Mouse (Mus musculus): ENCODE measurements at regions not wholly inside any gene's neighbourhood (a gene's known extent, or its start where the extent isn't known, plus 50 kb on each side); places are given as distances from the start of the nearest gene placed in this dataset.

GRCm38 (mm10) chr3:52842866-52843425 is 174.1 kb downstream of the Cog6 start:
- Histone ChIP-seq H3K79me2 (replicated peaks; ENCODE audit: control insufficient read depth, insufficient read depth, low read length) (no peaks in the 10 kb centered on the region), H3K4me1 (ENCODE audit: control insufficient read depth, insufficient read depth, low read length) (peaks cover 2% of the 10 kb centered on the region), H3K9ac (ENCODE audit: low read depth, low read length) (no peak overlapping the region), H3K27me3 (ENCODE audit: control insufficient read depth, insufficient read depth, low read length) (no peaks in the 10 kb centered on the region), H3K36me3 (ENCODE audit: control insufficient read depth, insufficient read depth, low read length) (no peaks in the 10 kb centered on the region), H3K27ac (no peak overlapping the region), H3K4me3 (no peak overlapping the region)
- no peak for DNase-seq
- intact Hi-C loops (cut with DNase I), result loop anchor here (5.0 kb wide), 2 partner anchors 114 to 134 kb away; no protein-coding TSS in a partner anchor
- no peak for TF ChIP-seq POLR2A (IDR thresholded peaks at IDR 0.05; ENCODE audit: insufficient read depth, low read depth, low read length)
- TF ChIP-seq EP300 (IDR thresholded peaks at IDR 0.05; ENCODE audit: insufficient read depth, low read depth, low read length), result no peak
- no peak for TF ChIP-seq CTCF (IDR thresholded peaks at IDR 0.05)
- 80% methylated on average over 10 of the region's 10 CpGs for WGBS

GRCm38 (mm10) chr3:52840160-52840953 is 176.7 kb downstream of the Cog6 start:
- Histone ChIP-seq H3K36me3 (ENCODE audit: control insufficient read depth, insufficient read depth, low read length) (no peaks in the 10 kb centered on the region), H3K27me3 (ENCODE audit: control insufficient read depth, insufficient read depth, low read length) (no peaks in the 10 kb centered on the region), H3K9ac (ENCODE audit: low read depth, low read length) (no peak overlapping the region), H3K4me1 (ENCODE audit: control insufficient read depth, insufficient read depth, low read length) (peaks cover 2% of the 10 kb centered on the region), H3K79me2 (replicated peaks; ENCODE audit: control insufficient read depth, insufficient read depth, low read length) (no peaks in the 10 kb centered on the region), H3K27ac (no peak overlapping the region), H3K4me3 (no peak overlapping the region)
- DNase-seq, result peak in 1 of 2 experiments; percentile 26
- WGBS, result 34% methylated on average over 12 of the region's 12 CpGs
- intact Hi-C loops (cut with DNase I), result loop anchor here (5.0 kb wide), 2 partner anchors 117 to 137 kb away; no protein-coding TSS in a partner anchor
- TF ChIP-seq POLR2A (IDR thresholded peaks at IDR 0.05; ENCODE audit: insufficient read depth, low read depth, low read length) (no peak), CTCF (IDR thresholded peaks at IDR 0.05) (no peak), EP300 (IDR thresholded peaks at IDR 0.05; ENCODE audit: insufficient read depth, low read depth, low read length) (no peak)

- Histone ChIP-seq H3K27me3 (ENCODE audit: control insufficient read depth, insufficient read depth, low read length) (no peaks in the 10 kb centered on the region), H3K79me2 (replicated peaks; ENCODE audit: control insufficient read depth, insufficient read depth, low read length) (no peaks in the 10 kb centered on the region), H3K4me3 (no peak overlapping the region), H3K9ac (ENCODE audit: low read depth, low read length) (no peak overlapping the region), H3K36me3 (ENCODE audit: control insufficient read depth, insufficient read depth, low read length) (no peaks in the 10 kb centered on the region), H3K27ac (no peak overlapping the region), H3K4me1 (ENCODE audit: control insufficient read depth, insufficient read depth, low read length) (no peaks in the 10 kb centered on the region; the same call in 1 of the 2 replicates)
- TF ChIP-seq EP300 (IDR thresholded peaks at IDR 0.05; ENCODE audit: insufficient read depth, low read depth, low read length) (no peak), CTCF (IDR thresholded peaks at IDR 0.05) (no peak), POLR2A (IDR thresholded peaks at IDR 0.05; ENCODE audit: insufficient read depth, low read depth, low read length) (no peak)
- intact Hi-C loops (cut with DNase I), result no loop called here
- WGBS, result 72% methylated on average over 14 of the region's 14 CpGs
- DNase-seq, result no peak
These were observed 179.0 kb downstream of the Cog6 start for GRCm38 (mm10) chr3:52838020-52838419.

DNA sequence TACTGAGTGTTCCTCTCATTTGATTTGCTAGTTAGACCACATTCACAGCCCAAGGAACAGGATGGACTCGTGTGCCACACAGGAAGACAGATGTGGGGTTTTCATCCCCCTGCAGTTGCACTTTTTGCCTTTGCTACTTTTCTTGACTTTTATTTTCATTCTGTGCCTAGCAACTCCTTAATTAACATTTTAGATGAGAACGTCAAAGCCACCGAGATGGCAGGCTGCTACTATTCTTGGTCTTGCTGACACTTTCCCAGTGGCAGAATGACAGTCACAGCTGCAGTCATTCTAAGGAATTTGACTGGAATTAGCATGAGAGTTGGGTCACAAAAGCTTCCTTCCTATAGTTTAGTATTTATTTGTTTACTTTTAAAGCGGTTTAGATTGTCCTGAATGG is 179.5 kb downstream of the Cog6 start:
- 54% methylated on average over 4 of the region's 4 CpGs for WGBS
- DNase-seq, result no peak
- Histone ChIP-seq H3K4me3 (no peak overlapping the region), H3K27me3 (ENCODE audit: control insufficient read depth, insufficient read depth, low read length) (no peaks in the 10 kb centered on the region), H3K9ac (ENCODE audit: low read depth, low read length) (no peak overlapping the region), H3K79me2 (replicated peaks; ENCODE audit: control insufficient read depth, insufficient read depth, low read length) (no peaks in the 10 kb centered on the region), H3K4me1 (ENCODE audit: control insufficient read depth, insufficient read depth, low read length) (no peaks in the 10 kb centered on the region; the same call in 1 of the 2 replicates), H3K36me3 (ENCODE audit: control insufficient read depth, insufficient read depth, low read length) (no peaks in the 10 kb centered on the region), H3K27ac (no peak overlapping the region)
- no peak for TF ChIP-seq CTCF (IDR thresholded peaks at IDR 0.05)
- no peak for TF ChIP-seq EP300 (IDR thresholded peaks at IDR 0.05; ENCODE audit: insufficient read depth, low read depth, low read length)
- no peak for TF ChIP-seq POLR2A (IDR thresholded peaks at IDR 0.05; ENCODE audit: insufficient read depth, low read depth, low read length)
- intact Hi-C loops (cut with DNase I), result no loop called here

- intact Hi-C loops (cut with DNase I), result no loop called here
- no peak for TF ChIP-seq CTCF (IDR thresholded peaks at IDR 0.05)
- TF ChIP-seq POLR2A (IDR thresholded peaks at IDR 0.05; ENCODE audit: insufficient read depth, low read depth, low read length), result no peak
- no peak for TF ChIP-seq EP300 (IDR thresholded peaks at IDR 0.05; ENCODE audit: insufficient read depth, low read depth, low read length)
- no peak overlapping the region for H3K9ac ChIP-seq (ENCODE audit: low read depth, low read length)
- H3K27me3 ChIP-seq (ENCODE audit: control insufficient read depth, insufficient read depth, low read length), result no peaks in the 10 kb centered on the region
- no peaks in the 10 kb centered on the region for H3K36me3 ChIP-seq (ENCODE audit: control insufficient read depth, insufficient read depth, low read length)
- no peaks in the 10 kb centered on the region for H3K79me2 ChIP-seq (replicated peaks; ENCODE audit: control insufficient read depth, insufficient read depth, low read length)
- whole genome bisulfite sequencing, result 46% methylated on average over 8 of the region's 8 CpGs
- no peak overlapping the region for H3K27ac ChIP-seq
- no peak for DNase-seq
- no peak overlapping the region for H3K4me3 ChIP-seq
- no peaks in the 10 kb centered on the region; the same call in 1 of the 2 replicates for H3K4me1 ChIP-seq (ENCODE audit: control insufficient read depth, insufficient read depth, low read length)
These were observed 180.3 kb downstream of the Cog6 start for GRCm38 (mm10) chr3:52836780-52837179.

DNA sequence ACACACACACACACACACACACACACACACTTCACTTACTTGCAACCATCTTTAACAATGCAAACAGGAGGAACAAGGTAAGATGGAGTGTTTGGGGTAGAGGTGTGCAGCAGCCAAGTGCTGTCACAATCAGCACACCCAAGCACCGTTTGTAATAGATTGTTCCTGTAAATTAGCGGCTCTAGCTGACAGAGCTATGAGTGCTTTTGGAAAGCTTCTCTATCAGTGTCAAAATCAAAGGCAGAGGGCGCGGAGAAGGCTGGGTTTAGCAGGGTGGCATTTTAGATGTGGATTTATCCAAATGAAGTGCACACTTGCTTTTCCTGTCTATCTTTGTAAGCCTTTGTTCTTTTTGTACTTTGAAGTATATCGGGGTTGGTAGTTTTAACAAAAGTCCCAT is 184.6 kb downstream of the Cog6 start:
- H3K27ac ChIP-seq, result no peak overlapping the region
- no peaks in the 10 kb centered on the region for H3K36me3 ChIP-seq (ENCODE audit: control insufficient read depth, insufficient read depth, low read length)
- no peaks in the 10 kb centered on the region for H3K4me1 ChIP-seq (ENCODE audit: control insufficient read depth, insufficient read depth, low read length)
- no peak overlapping the region for H3K4me3 ChIP-seq
- 81% methylated on average over 5 of the region's 5 CpGs for WGBS
- no peaks in the 10 kb centered on the region for H3K79me2 ChIP-seq (replicated peaks; ENCODE audit: control insufficient read depth, insufficient read depth, low read length)
- H3K27me3 ChIP-seq (ENCODE audit: control insufficient read depth, insufficient read depth, low read length), result no peaks in the 10 kb centered on the region
- TF ChIP-seq EP300 (IDR thresholded peaks at IDR 0.05; ENCODE audit: insufficient read depth, low read depth, low read length), result no peak
- no peak for TF ChIP-seq CTCF (IDR thresholded peaks at IDR 0.05)
- TF ChIP-seq POLR2A (IDR thresholded peaks at IDR 0.05; ENCODE audit: insufficient read depth, low read depth, low read length), result no peak
- no peak for DNase-seq
- no peak overlapping the region for H3K9ac ChIP-seq (ENCODE audit: low read depth, low read length)
- intact Hi-C loops (cut with DNase I), result no loop called here
